Mouse (Mus musculus) ovary, adult 10 weeks (tissue): Measurements from ENCODE around the gene Tbca. TPM values are rescaled to one million over a fixed set of nuclear protein-coding genes. Genes with fewer than 3 reads are reported as not detected.

Source experiments
- polyA plus RNA-seq: library from polyadenylated mRNA; stranded (reverse); fragments of 350-450 nt; fragmentation: Illumina TruSeq; extraction: RNeasy Lipid Tissue Mini Kit (QIAGEN cat#74804); gene quantifications from one replicate; pipeline ENCODE4 v1.2.3, GENCODE M21; 2014

Gene Tbca
- 772 TPM for polyA plus RNA-seq

DNA sequence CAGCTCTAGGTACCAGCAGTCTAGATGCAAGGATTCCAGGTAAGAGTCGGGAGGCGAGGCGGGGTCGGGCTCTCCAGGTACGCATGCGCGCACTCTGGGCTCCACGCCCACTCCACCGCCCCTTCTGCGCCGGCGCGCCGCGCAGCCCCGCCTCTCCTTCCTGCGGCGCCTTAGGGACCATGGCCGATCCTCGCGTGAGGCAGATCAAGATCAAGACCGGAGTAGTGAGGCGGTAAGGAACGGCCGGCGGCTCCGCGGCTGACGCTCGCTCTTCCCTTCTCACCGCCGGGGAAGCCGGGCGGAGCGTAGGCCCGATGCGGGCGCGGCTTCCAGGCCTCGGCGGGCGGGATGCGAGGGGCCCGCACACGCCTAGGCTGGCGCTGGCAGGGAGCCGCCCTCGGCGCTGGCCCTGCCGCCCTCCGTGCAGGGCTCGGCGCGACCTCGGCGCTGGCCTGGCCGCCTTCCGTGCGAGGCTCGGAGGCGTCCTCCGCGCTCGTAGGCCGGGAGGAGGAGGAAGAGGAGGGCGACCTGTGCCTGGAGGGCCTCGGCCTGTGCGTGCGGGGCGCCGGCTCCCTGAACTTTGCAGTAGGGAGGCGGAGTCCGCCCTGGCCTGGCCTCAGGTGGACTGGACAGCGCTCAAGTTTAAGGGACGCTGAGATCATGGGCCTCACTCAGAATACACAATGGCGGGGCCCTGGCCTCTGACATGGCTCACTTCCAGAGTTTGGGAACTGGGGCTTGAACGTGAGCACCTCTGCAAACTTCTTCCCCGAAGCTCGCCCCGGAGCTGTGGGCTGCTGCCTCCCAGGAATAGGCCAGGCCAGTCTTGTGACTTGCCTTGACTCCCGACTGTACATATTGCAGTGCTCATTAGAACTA lies at the start of gene Tbca:
Gene Tbca (plus strand): TSS at position 140 of the 879 bp plus-strand sequence.

DNA sequence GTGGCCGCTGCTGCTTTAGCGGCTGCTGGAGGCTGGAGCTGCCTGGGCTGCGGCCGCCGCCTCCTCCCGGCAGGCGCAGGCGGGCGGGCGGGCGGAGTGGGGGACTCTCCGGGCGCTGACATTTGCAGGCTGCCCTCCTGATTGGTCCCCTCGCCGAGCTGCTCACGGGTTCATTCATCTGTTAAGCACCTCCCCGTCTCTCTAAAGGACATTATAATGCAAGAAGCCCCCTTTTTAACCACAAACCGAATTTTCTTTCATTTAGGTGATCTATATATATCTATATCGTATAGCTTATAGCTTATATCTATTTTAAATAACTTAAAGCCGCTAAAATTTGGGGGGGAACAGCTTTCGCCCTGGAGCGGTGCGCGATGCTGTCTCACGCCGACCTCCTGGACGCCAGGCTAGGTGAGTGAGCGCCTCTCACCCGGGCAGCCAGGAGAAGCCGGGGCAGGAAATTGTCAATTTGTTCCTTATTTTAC lies 86.7 kb downstream of the Tbca start, which contains the start of gene Otp:
Gene Otp (plus strand): TSS at position 207 of the 485 bp plus-strand sequence.

Other genes with a start within 250 kb of the Tbca start
- not detected for gene Otp, start 86.7 kb downstream of the Tbca start, polyA plus RNA-seq
- 40.0 TPM for gene Wdr41, start 187.4 kb downstream of the Tbca start, polyA plus RNA-seq